Mouse (Mus musculus) myocyte (in vitro differentiated cells): ENCODE results near the gene Ccdc157.

Experiments
- E2F4 ChIP-seq: IDR thresholded peaks from one replicate; pipeline ENCODE4 v1.6.1; 2011; ENCODE audit warnings: mild to moderate bottlenecking, control low read depth, moderate library complexity; ENCODE audit not compliant: insufficient read depth
- MAX ChIP-seq: IDR thresholded peaks from one replicate; pipeline ENCODE4 v1.6.1; 2011; ENCODE audit warnings: low read depth, mild to moderate bottlenecking, control low read depth
- MYOD1 ChIP-seq, 3 experiments: IDR thresholded peaks; one replicate each; pipeline ENCODE4 v1.6.1; 2011; ENCODE audit warnings: control low read depth in 2 of 3, low read depth in 2 of 3, mild to moderate bottlenecking in 2 of 3, moderate library complexity in 1 of 3; ENCODE audit not compliant: insufficient read length in 2 of 3, control insufficient read depth in 1 of 3
- MYOG ChIP-seq, 3 experiments: IDR thresholded peaks; one replicate each; pipeline ENCODE4 v1.6.1; 2011; ENCODE audit warnings: control low read depth in 2 of 3, low read depth in 2 of 3, mild to moderate bottlenecking in 2 of 3; ENCODE audit not compliant: insufficient read length in 2 of 3, control insufficient read depth in 1 of 3, insufficient read depth in 1 of 3
- POLR2A ChIP-seq: IDR thresholded peaks from one replicate; pipeline ENCODE4 v1.6.1; 2011; ENCODE audit warnings: low read depth, mild to moderate bottlenecking, control low read depth, moderate library complexity; ENCODE audit not compliant: insufficient read length
- POLR2AphosphoS2 ChIP-seq: IDR thresholded peaks from one replicate; pipeline ENCODE4 v1.6.1; 2011; ENCODE audit warnings: low read depth, control low read depth; ENCODE audit not compliant: insufficient read length
- REST ChIP-seq: IDR thresholded peaks from one replicate; pipeline ENCODE4 v1.6.1; 2011; ENCODE audit warnings: mild to moderate bottlenecking, control low read depth, moderate library complexity; ENCODE audit not compliant: insufficient read depth, insufficient read length
- SRF ChIP-seq: IDR thresholded peaks from one replicate; pipeline ENCODE4 v1.6.1; 2011; ENCODE audit warnings: low read depth; ENCODE audit not compliant: control insufficient read depth, insufficient read length
- TCF12 ChIP-seq: IDR thresholded peaks from one replicate; pipeline ENCODE4 v1.6.1; 2011; ENCODE audit warnings: mild to moderate bottlenecking, control low read depth; ENCODE audit not compliant: poor library complexity, insufficient read depth, severe bottlenecking
- TCF3 ChIP-seq: IDR thresholded peaks from one replicate; pipeline ENCODE4 v1.6.1; 2011; ENCODE audit warnings: low read depth, control low read depth; ENCODE audit not compliant: insufficient read length
- USF1 ChIP-seq: IDR thresholded peaks from one replicate; pipeline ENCODE4 v1.6.1; 2011; ENCODE audit warnings: low read depth, mild to moderate bottlenecking, control low read depth, moderate library complexity

DNA sequence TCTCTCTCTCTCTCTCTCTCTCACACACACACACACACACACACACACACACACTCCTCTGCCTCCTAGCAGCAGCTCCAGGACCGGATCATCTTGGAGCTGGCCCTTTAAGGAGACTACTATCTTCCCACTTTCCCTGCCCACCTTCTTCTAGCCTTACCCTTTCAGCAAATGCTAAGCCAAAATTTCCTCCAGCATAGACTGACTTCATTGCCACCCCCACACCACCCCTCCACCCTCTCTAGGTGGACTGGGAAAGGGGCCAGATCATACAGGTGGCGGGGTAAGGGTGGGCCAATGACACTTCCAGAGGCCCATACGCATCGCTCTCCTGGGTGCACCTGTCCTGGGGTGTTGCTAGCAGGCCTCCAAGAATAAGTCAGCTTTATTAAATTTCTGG is 44.7 kb downstream of the Ccdc157 start:
- TF ChIP-seq POLR2A (no peak), E2F4 (no peak), TCF12 (no peak), MYOG (IDR thresholded peaks at IDR 0.05; ENCODE audit: control insufficient read depth in 1 of 3, insufficient read depth in 1 of 3, insufficient read length in 2 of 3, low read depth in 2 of 3) (no peak), USF1 (no peak), POLR2AphosphoS2 (no peak), TCF3 (no peak), MAX (no peak), MYOD1 (IDR thresholded peaks at IDR 0.05; ENCODE audit: control insufficient read depth in 1 of 3, insufficient read length in 2 of 3, low read depth in 2 of 3) (no peak), SRF (no peak), REST (no peak)
